Mouse (Mus musculus) stomach, embryonic 16.5 days (tissue): ENCODE results near the gene Nectin4. TPM values are rescaled to one million over a fixed set of nuclear protein-coding genes. Genes with fewer than 3 reads are reported as not detected.

Source experiments
- ATAC-seq: fragments of 200-750 bp; cut with Nextera tagmentation; 2 replicates; pipeline ENCODE4 v1.8.0; 2017; ENCODE audit warnings: moderate number of reproducible peaks, moderate TSS enrichment; ENCODE audit not compliant: insufficient read depth, low FRiP score
- H3K27ac ChIP-seq: fragments of 300-500 bp; sonication (generic); 2 replicates; pipeline ENCODE4 v1.5.1; 2014; ENCODE audit warnings: low read length
- H3K27me3 ChIP-seq: fragments of 300-500 bp; sonication (generic); 2 replicates; pipeline ENCODE4 v1.6.1; 2014; ENCODE audit warnings: low read length, control low read depth, mixed read lengths; ENCODE audit not compliant: control insufficient read depth, insufficient read depth
- H3K36me3 ChIP-seq: fragments of 300-500 bp; sonication (generic); 2 replicates; pipeline ENCODE4 v1.6.1; 2014; ENCODE audit warnings: low read length; ENCODE audit not compliant: control insufficient read depth, insufficient read depth
- H3K4me1 ChIP-seq: fragments of 300-500 bp; sonication (generic); 2 replicates; pipeline ENCODE4 v1.6.1; 2014; ENCODE audit warnings: low read length, control low read depth, mixed read lengths; ENCODE audit not compliant: control insufficient read depth, insufficient read depth
- H3K4me2 ChIP-seq: fragments of 300-500 bp; sonication (generic); 2 replicates; pipeline ENCODE4 v1.6.1; 2014; ENCODE audit warnings: low read depth, low read length, mixed read lengths
- H3K4me3 ChIP-seq: fragments of 300-500 bp; sonication (generic); replicated peaks from 2 replicates; pipeline ENCODE4 v1.5.1; 2014; ENCODE audit warnings: mild to moderate bottlenecking, low read length
- H3K9ac ChIP-seq: fragments of 300-500 bp; sonication (generic); 2 replicates; pipeline ENCODE4 v1.6.1; 2014; ENCODE audit warnings: low read length
- H3K9me3 ChIP-seq: fragments of 300-500 bp; sonication (generic); replicated peaks from 2 replicates; pipeline ENCODE4 v1.6.1; 2016; ENCODE audit warnings: low read length, control low read depth; ENCODE audit not compliant: control insufficient read depth
- WGBS: fragments of 180-500 bp; shearing (Covaris S2); extraction: QIAGEN DNeasy Blood & Tissue Kit; methylation state at CpG from one replicate; pipeline ENCODE4 v1.1.7; 2014; 5-methylcytosine and 5-hydroxymethylcytosine counted together
- polyA plus RNA-seq: library from polyadenylated mRNA; unstranded; fragments of >200 nt; fragmentation: Nextera tagmentation; extraction: Ambion mirVana; gene quantifications from 2 replicates; pipeline ENCODE4 v1.2.1, GENCODE M21; 2015

The Nectin4 gene
- polyA plus RNA-seq, 1 experiment from 2014 or later = 42.8 TPM

DNA sequence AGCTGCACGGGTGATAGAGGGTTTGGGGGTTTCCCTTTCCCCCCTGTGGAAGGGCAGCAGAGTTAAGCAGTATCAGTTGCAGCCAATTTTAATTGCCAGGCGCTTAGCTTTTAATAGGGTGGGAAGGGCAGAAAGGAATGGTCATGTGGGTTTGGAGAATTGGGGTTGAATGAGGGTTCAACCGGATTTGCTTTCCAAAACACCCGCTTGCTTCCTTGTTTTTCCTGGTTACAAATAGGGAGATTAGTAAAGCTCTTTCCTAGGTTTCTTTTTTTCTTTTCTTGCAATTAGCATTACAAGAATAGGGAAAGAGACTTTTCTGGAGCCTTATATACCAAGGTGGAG is 39.7 kb upstream of the Nectin4 start:
- H3K4me1 ChIP-seq = peaks cover 27% of the 10 kb centered on the region
- no peaks in the 10 kb centered on the region for H3K27me3 ChIP-seq
- peak overlapping the region; percentile 92 for H3K4me2 ChIP-seq
- WGBS = under 1% methylated on average over 4 of the region's 4 CpGs
- no peaks in the 10 kb centered on the region for H3K36me3 ChIP-seq
- peak overlapping the region; percentile 98 for H3K9ac ChIP-seq
- H3K27ac ChIP-seq = peak overlapping the region; percentile 99
- no peak for ATAC-seq
- H3K9me3 ChIP-seq = no peaks in the 10 kb centered on the region
- peak overlapping the region; percentile 79 for H3K4me3 ChIP-seq

DNA sequence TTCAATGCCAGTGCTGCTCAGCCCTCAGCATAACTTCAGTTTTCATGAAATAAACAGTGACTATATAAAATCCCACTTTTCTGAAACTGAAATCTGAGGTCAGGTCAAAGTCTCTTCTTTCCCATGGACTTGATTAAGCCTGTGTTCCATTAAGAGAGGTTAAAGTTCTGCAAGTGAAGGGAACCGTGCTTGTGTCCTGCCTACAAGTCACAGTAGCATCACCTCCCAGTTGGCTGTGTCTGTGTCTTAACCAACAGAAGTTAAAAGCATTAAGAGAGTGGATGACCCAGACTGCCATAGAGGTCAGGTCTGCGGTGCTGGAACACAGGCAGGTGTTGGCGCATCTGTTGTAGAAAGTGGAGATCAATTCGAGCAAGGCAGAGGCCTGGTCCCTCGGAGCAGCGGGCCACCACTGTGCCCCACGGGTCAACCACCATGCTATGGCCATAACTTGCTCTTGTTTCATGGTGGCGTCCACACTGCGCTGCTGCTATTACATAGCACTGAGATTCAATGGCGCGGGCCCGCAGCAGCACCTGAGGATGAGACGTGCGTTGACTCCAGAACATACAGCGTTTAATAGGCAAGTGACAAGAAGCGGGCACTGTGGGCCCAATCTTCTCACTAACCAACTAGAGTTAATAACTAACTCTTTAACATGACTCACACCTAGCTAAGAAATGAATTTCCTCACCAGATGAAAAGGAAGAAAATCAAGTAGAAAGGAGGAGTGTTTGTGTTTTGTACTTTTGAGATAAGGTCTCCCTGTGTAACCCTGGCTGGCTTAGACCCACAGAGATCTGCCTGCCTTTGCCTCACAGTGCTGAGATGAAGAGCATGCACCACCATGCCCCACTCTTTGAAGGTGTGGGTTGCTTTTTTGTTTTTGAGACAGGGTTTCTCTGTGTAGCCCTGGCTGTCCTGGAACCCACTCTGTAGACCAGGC is 27.4 kb upstream of the Nectin4 start:
- Histone ChIP-seq H3K4me3 (no peak overlapping the region), H3K27me3 (no peaks in the 10 kb centered on the region), H3K36me3 (peaks cover 11% of the 10 kb centered on the region), H3K9me3 (peaks cover 6% of the 10 kb centered on the region; the same call in 1 of the 2 replicates), H3K9ac (no peak overlapping the region), H3K27ac (no peak overlapping the region), H3K4me2 (no peak overlapping the region), H3K4me1 (peaks cover 18% of the 10 kb centered on the region)
- 0 out of 2 replicates have a peak, but pooled peaks have one; percentile 25 for ATAC-seq
- WGBS = 90% methylated on average over 16 of the region's 16 CpGs

GRCm38 (mm10) chr1:171343922-171344677 is 25.8 kb upstream of the Nectin4 start:
- Histone ChIP-seq H3K27ac (no peak overlapping the region), H3K4me1 (peaks cover 18% of the 10 kb centered on the region), H3K4me3 (no peak overlapping the region), H3K4me2 (peak overlapping the region; percentile 85), H3K36me3 (peaks cover 4% of the 10 kb centered on the region), H3K9me3 (peaks cover 6% of the 10 kb centered on the region; the same call in 1 of the 2 replicates), H3K9ac (no peak overlapping the region; the same call in 1 of the 2 replicates), H3K27me3 (no peaks in the 10 kb centered on the region)
- ATAC-seq = peak; percentile 27; the same call in 1 of the 2 replicates
- 77% methylated on average over 9 of the region's 9 CpGs for WGBS

DNA sequence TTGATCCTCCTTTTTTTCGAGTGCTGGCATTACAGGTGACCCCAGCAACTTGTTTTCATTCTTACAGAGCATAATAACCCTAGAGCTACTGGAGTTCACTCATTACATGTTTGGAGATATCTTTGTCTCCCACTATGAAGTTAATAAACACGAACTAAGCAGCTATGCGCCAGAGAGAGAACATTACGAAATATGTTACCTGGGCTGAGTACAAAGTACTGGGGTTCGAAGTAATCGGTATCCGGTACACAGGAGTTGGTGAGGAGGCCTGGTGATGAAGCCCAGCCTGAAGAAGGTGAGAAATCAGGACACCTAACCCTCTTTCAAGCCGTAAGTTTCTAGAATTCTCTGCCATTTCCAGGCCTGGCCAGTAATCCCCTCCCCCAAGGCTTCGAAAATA is 25.2 kb upstream of the Nectin4 start:
- ATAC-seq = no peak
- Histone ChIP-seq H3K4me1 (peaks cover 18% of the 10 kb centered on the region), H3K9ac (peak overlapping the region; percentile 92), H3K4me3 (peak overlapping the region; percentile 90), H3K36me3 (peaks cover 4% of the 10 kb centered on the region), H3K27me3 (no peaks in the 10 kb centered on the region), H3K27ac (peak overlapping the region; percentile 68; the same call in 1 of the 2 replicates), H3K9me3 (peaks cover 6% of the 10 kb centered on the region; the same call in 1 of the 2 replicates), H3K4me2 (peak overlapping the region; percentile 85)
- 71% methylated on average over 9 of the region's 9 CpGs for WGBS

DNA sequence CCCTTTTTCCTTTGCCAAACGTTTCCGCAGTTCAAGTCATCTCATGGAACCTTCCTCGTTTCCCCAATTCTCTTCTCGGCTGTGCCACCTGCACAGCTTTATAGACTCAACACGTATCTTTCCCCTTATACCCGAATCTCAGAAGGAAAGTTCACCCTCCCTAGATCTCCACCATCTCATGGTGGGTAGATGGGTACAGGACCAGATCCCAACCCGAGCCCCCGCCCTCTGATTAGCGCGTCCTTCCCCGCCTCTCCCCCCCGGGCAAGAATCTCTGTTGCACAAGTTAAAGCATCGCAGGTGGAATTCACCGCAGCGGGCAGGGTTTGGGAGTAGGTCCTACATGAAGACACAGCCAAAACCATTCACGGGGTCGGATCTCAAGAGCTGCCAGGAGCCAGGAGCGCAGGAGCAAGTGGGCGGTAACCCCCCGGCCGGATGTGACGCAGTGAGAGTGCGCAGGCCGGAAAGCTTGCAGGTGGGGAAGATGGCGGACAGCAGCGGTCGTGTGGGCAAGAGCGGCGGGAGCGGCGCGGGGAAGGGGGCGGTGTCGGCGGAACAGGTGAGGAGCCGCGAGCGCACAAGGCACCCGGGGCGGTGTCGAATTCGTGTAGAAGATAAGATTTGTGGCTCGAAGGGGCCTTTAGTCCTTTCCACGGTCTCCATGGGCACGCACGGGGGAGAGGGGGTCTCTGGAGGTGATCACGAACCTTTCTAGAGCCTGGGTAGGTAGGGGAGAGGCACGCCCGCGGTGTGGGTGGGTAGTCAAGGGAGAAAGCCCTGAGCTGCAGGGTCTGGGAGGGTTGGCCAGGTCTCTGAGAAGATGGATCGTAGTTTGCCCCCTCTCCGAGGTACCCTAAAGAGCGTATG is 24.4 kb upstream of the Nectin4 start, which contains the start of the genes Nit1 and Pfdn2:
TSS of gene Nit1 (minus strand) at position 422 of the 870 bp plus-strand sequence.
TSS of gene Pfdn2 (plus strand) at position 446 of the 870 bp plus-strand sequence.
- H3K27ac ChIP-seq = peak within 1 kb of the TSS; percentile 68
- peaks cover 6% of the 10 kb centered on the region; the same call in 1 of the 2 replicates for H3K9me3 ChIP-seq
- H3K27me3 ChIP-seq = no peaks in the 10 kb centered on the region
- peaks cover 4% of the 10 kb centered on the region for H3K36me3 ChIP-seq
- H3K4me2 ChIP-seq = peak within 1 kb of the TSS; percentile 85
- peak; percentile 90 for ATAC-seq
- H3K4me1 ChIP-seq = peaks cover 18% of the 10 kb centered on the region
- H3K4me3 ChIP-seq = peak within 1 kb of the TSS; percentile 90
- 1% methylated on average over 52 of the region's 53 CpGs for WGBS
- peak within 1 kb of the TSS; percentile 92 for H3K9ac ChIP-seq

DNA sequence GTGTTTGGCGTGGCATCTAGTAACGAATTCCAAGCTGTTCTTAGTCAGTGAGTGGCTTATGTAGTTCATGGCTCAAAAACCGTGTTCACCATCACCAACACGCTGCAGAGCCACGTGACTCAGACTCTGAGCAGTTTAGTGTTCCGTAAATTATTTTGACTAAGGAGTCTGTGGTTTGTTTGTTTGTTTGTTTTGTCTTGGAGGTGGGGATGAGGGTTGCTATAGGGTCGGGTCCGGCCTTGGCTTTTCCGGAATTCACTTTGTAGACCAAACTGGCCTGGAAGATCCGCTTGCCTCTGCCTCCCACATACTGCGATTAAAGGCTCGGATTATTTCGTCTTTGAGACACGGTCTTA is 23.8 kb upstream of the Nectin4 start:
- no peak; the same call in 1 of the 2 replicates for ATAC-seq
- Histone ChIP-seq H3K4me2 (peak overlapping the region; percentile 85), H3K9me3 (peaks cover 6% of the 10 kb centered on the region; the same call in 1 of the 2 replicates), H3K36me3 (peaks cover 4% of the 10 kb centered on the region), H3K4me3 (peak overlapping the region; percentile 90), H3K4me1 (peaks cover 18% of the 10 kb centered on the region), H3K27me3 (no peaks in the 10 kb centered on the region), H3K9ac (peak overlapping the region; percentile 92), H3K27ac (no peak overlapping the region)
- WGBS = under 1% methylated on average over 14 of the region's 14 CpGs

GRCm38 (mm10) chr1:171348665-171349064 is 21.2 kb upstream of the Nectin4 start:
- ATAC-seq = no peak
- Histone ChIP-seq H3K27me3 (no peaks in the 10 kb centered on the region), H3K9ac (no peak overlapping the region), H3K4me1 (peaks cover 18% of the 10 kb centered on the region), H3K27ac (no peak overlapping the region), H3K4me3 (no peak overlapping the region), H3K36me3 (no peaks in the 10 kb centered on the region), H3K4me2 (no peak overlapping the region), H3K9me3 (peaks cover 6% of the 10 kb centered on the region; the same call in 1 of the 2 replicates)
- 90% methylated on average over 3 of the region's 3 CpGs for WGBS

- H3K9ac ChIP-seq = no peak overlapping the region
- no peak overlapping the region for H3K4me3 ChIP-seq
- no peak for ATAC-seq
- H3K27me3 ChIP-seq = no peaks in the 10 kb centered on the region
- no peaks in the 10 kb centered on the region for H3K36me3 ChIP-seq
- H3K4me1 ChIP-seq = peaks cover 15% of the 10 kb centered on the region
- no peak overlapping the region for H3K27ac ChIP-seq
- no peak overlapping the region for H3K4me2 ChIP-seq
- peaks cover 6% of the 10 kb centered on the region; the same call in 1 of the 2 replicates for H3K9me3 ChIP-seq
- WGBS = 78% methylated on average over 2 of the region's 2 CpGs
Observed at GRCm38 (mm10) chr1:171349210-171349609, 20.7 kb upstream of the Nectin4 start.
